Mouse (Mus musculus) olfactory bulb, adult 2 months (tissue): ENCODE results near the gene Rps27a. TPM values are rescaled to one million over a fixed set of nuclear protein-coding genes. Genes with fewer than 3 reads are reported as not detected.

Source experiments
- H3K27ac ChIP-seq: fragments of 200-500 bp; 2 replicates; pipeline ENCODE4 v1.5.1; 2012; ENCODE audit warnings: low read depth, low read length; ENCODE audit not compliant: insufficient read depth
- H3K4me1 ChIP-seq: fragments of 200-500 bp; 2 replicates; pipeline ENCODE4 v1.6.1; 2012; ENCODE audit warnings: low read length; ENCODE audit not compliant: control insufficient read depth, insufficient read depth
- H3K4me3 ChIP-seq: fragments of 200-500 bp; 2 replicates; pipeline ENCODE4 v1.5.1; 2012; ENCODE audit warnings: mild to moderate bottlenecking, low read depth, low read length, moderate library complexity; ENCODE audit not compliant: insufficient read depth
- CTCF ChIP-seq: fragments of 200-500 bp; IDR thresholded peaks from 2 replicates; pipeline ENCODE4 v1.5.1; 2012; ENCODE audit warnings: low read depth, mild to moderate bottlenecking, low read length, moderate library complexity; ENCODE audit not compliant: insufficient read depth
- POLR2A ChIP-seq: fragments of 200-500 bp; IDR thresholded peaks from 2 replicates; pipeline ENCODE4 v1.6.1; 2012; ENCODE audit warnings: mild to moderate bottlenecking, low read depth, low read length, moderate library complexity; ENCODE audit not compliant: insufficient read depth
- WGBS: fragments of 180-500 bp; shearing (Covaris S2); methylation state at CpG from one replicate; pipeline ENCODE4 v1.1.7; 2018; 5-methylcytosine and 5-hydroxymethylcytosine counted together
- polyA plus RNA-seq: library from polyadenylated mRNA; stranded (reverse); fragments of >200 nt; gene quantifications from 2 replicates; pipeline ENCODE4 v1.2.4, GENCODE M21; 2012; ENCODE audit warnings: low replicate concordance; ENCODE audit not compliant: missing spikeins, insufficient read depth, insufficient read length

Gene Rps27a
- polyA plus RNA-seq: 1,253 TPM in 1 of 2 replicates, not detected in the other

DNA sequence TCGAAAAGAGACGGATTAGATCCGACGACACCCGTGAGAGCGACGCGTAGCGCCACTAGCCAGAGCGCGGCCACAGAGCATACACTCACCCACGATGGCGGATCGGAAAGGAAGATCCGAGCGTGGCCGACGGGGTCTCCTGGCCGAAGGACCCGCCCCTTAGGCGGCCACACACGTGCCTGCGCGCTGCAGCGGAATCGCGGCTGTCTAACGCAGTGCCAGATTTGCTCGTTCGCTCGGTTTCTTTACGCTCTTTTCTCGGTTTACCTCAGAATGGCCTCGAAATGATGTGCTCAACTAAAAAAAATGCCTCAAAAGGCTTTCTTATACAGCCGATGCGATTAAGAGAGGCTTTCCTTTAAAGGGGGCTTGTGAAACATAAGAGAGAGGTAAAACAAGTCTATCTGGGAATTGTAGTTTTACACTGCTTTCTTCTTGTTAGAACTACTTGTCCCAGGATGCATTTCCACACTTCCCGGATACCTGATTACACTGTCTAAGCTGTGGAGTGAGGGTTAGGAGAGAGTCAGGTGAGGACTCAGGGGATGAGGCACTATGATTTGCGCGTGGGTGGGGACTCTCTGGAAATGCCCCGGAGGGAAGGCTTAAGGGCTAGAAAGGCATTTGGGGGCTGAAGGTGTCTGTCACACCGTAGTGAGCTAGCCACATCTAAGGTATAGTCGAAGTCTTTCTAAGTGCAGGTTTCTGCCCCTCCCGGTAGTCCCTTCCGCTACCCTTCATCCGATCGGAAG, at the start of gene Rps27a, which contains the start of gene Clhc1:
Gene Rps27a (minus strand): TSS at position 358 of the 752 bp plus-strand sequence.
Gene Clhc1 (plus strand): TSS at position 199 of the 752 bp plus-strand sequence.
- under 1% methylated on average over 46 of the region's 46 CpGs for WGBS
- peak within 1 kb of the TSS; percentile 83 for H3K4me3 ChIP-seq
- H3K4me1 ChIP-seq: no peaks in the 10 kb centered on the region; the same call in 1 of the 2 replicates
- TF ChIP-seq CTCF: no peak
- TF ChIP-seq POLR2A: peak; percentile 72
- H3K27ac ChIP-seq: peak within 1 kb of the TSS; percentile 92

- H3K4me1 ChIP-seq: no peaks in the 10 kb centered on the region
- H3K4me3 ChIP-seq: no peak overlapping the region
- H3K27ac ChIP-seq: no peak overlapping the region
- TF ChIP-seq POLR2A (no peak), CTCF (no peak)
Measured at GRCm38 (mm10) chr11:29597159-29597558, 49.2 kb upstream of the Rps27a start.

GRCm38 (mm10) chr11:29595217-29595616, 47.3 kb upstream of the Rps27a start:
- Histone ChIP-seq H3K27ac (no peak overlapping the region), H3K4me1 (no peaks in the 10 kb centered on the region), H3K4me3 (no peak overlapping the region)
- TF ChIP-seq POLR2A: no peak
- no peak for TF ChIP-seq CTCF

DNA sequence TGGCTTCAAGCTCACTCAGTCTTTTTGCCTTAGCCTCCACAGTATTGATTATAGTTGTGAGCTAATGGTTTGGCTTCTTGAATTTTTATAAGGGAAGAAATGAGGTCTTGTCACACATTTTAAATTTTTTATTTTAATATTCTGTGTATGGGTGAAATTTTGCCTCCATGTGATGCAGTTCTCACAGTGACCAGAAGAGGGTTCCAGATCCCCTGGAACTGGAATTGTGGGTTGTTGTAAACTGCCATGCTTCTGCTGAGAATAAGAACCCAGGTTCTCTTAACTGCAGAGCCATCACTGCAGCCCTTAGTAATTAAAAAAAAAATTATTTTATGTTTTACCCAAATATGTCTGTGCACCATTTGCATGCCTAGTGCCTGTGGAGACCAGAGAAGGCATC, 31.7 kb upstream of the Rps27a start:
- no peak overlapping the region for H3K27ac ChIP-seq
- H3K4me1 ChIP-seq: no peaks in the 10 kb centered on the region
- TF ChIP-seq CTCF (no peak), POLR2A (no peak)

DNA sequence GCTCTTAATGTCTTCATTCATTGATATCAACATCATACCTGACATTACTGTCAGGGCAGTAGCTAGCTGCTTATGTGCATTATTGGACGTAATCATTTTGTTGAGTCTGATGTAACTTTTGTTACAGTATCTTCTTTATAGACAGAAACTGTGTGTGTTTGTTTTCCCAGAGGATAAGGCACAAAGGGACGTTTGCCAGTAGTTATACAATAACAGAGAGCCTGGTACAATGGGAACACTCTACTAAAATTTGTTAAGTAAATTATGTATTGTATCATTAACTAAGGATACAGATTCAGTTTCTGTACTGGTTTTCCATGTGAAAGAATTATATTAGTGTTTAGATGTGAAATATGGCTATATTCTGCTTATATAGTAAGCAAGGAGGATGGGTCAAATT, 24.7 kb upstream of the Rps27a start:
- no peak overlapping the region for H3K4me3 ChIP-seq
- no peaks in the 10 kb centered on the region for H3K4me1 ChIP-seq
- TF ChIP-seq CTCF: no peak
- no peak overlapping the region for H3K27ac ChIP-seq
- WGBS: 83% methylated on average over 2 of the region's 2 CpGs

More for the DNA sequence above, 31.7 kb upstream of the Rps27a start:
- H3K4me3 ChIP-seq: no peak overlapping the region

DNA sequence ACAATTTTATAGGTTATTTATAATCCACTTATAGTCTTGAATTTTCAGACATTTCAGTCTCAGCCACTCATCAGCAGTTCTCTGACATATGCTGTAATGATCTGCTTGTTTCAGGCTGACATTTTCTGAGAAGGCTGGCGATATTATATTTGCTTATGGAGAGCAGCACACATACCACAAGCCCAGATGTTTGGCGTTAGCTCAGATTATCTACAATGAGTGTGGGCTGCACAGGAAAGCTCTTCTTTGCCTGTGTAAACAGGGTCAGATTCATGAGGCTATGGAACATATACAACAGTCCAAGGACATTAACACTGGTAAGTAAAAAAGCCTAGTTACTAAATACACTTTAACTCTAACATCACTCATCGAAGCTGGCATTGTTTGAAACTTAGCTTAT, 23.6 kb upstream of the Rps27a start:
- H3K4me3 ChIP-seq: no peak overlapping the region
- WGBS: 75% methylated on average over 3 of the region's 3 CpGs
- H3K4me1 ChIP-seq: no peaks in the 10 kb centered on the region
- TF ChIP-seq POLR2A: no peak
- no peak for TF ChIP-seq CTCF
- no peak overlapping the region for H3K27ac ChIP-seq

- Histone ChIP-seq H3K4me3 (no peak overlapping the region), H3K27ac (no peak overlapping the region), H3K4me1 (no peaks in the 10 kb centered on the region)
- no peak for TF ChIP-seq CTCF
- WGBS: 89% methylated on average over 2 of the region's 2 CpGs
Measured at GRCm38 (mm10) chr11:29563406-29563805, 15.5 kb upstream of the Rps27a start.

DNA sequence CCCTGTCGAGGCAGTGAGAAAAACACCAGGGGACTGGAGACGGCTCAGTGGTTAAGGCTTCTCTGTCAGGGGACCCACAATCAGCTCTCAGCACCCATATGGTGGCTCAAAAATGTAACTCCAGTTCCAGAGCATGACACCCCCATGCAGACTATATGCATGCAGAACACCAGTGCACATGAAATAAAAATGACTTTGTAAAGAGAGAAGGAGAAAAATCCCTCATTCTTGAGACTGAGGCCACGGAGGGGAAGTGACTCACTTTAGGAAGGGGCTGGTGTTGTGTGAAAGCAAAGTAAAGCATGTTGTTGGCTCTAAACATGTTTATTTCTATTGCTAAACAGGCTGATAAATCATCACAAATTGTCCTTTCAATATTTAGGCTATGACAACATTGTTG, 13.1 kb upstream of the Rps27a start:
- Histone ChIP-seq H3K4me3 (no peak overlapping the region), H3K4me1 (no peaks in the 10 kb centered on the region), H3K27ac (no peak overlapping the region)
- TF ChIP-seq CTCF (no peak), POLR2A (no peak)
- 85% methylated on average over 3 of the region's 3 CpGs for WGBS

DNA sequence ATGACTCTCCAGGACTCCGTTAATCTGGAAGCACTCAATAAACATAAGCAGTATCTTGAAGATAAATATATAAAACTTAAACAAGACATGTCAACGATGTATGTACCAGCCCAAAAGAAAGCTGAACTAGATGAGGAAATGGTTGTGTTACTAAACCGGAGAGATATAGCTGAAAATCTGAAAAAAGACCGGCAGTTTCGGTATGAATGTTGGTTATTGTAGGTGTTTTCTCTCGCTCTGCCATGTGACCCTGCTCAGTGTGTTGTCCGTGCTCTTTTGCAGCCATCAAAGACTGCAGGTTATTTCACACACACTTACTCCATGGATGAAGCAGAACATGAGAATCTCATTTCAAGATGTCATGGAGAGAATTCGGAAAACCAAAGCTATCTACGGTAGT, 12.5 kb upstream of the Rps27a start:
- 91% methylated on average over 9 of the region's 9 CpGs for WGBS
- Histone ChIP-seq H3K4me1 (no peaks in the 10 kb centered on the region), H3K27ac (no peak overlapping the region)

DNA sequence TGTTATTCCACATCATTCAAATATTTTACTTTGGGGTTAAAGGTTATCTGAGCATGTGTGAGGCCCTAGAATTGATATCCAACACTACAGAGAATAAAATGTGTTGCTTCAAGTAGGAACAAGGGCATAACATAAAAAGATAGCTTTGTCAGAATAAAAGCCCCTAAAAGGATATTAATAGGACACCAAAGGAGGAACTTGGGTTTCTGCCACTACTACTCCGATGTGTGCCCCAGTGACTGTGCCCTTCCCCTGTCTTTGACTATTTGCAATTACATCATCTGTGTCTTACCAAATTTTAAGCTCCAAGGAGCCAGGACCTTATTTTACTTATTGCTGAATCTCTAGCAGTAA, 1.5 kb upstream of the Rps27a start:
- TF ChIP-seq POLR2A: no peak
- no peak for TF ChIP-seq CTCF
- 59% methylated on average over 1 of the region's 1 CpGs for WGBS
- Histone ChIP-seq H3K27ac (no peak overlapping the region), H3K4me1 (no peaks in the 10 kb centered on the region; the same call in 1 of the 2 replicates), H3K4me3 (no peak overlapping the region)

More for the DNA sequence above, 12.5 kb upstream of the Rps27a start:
- TF ChIP-seq POLR2A (no peak), CTCF (no peak)
- H3K4me3 ChIP-seq: no peak overlapping the region
